Mouse (Mus musculus) left cerebral cortex, adult 18-20 months (tissue): ENCODE measurements around the gene Pdcd4. TPM values are rescaled to one million over a fixed set of nuclear protein-coding genes. Genes with fewer than 3 reads are reported as not detected.
"Not testable (repeated sequence)": the region's sequence is repeated elsewhere in the genome, so short reads cannot be mapped to it uniquely, and the experiment has no call there.

ENCODE experiments used
- DNase-seq, 2 experiments: peaks; one replicate each; pipeline ENCODE4 v3.0.0; 2021 to 2022; ENCODE audit warnings: low spot score in 2 of 2, mixed read lengths in 1 of 2
- total RNA-seq, 2 experiments: library from RNA; stranded (reverse); gene quantifications; 2 replicates each; pipeline ENCODE4 v1.2.3; 2021

The Pdcd4 gene
- total RNA-seq, 2 experiments from 2014 or later: 103 to 115 TPM

- no peak for DNase-seq
Measured at GRCm38 (mm10) chr19:53898498-53898897, 6.5 kb downstream of the Pdcd4 start.

GRCm38 (mm10) chr19:53898970-53899900 lies 7.2 kb downstream of the Pdcd4 start:
- DNase-seq: no peak

- no peak for DNase-seq
Measured at GRCm38 (mm10) chr19:53899941-53900610, 8.0 kb downstream of the Pdcd4 start.

GRCm38 (mm10) chr19:53901931-53902738 lies 10.1 kb downstream of the Pdcd4 start:
- DNase-seq: no peak

GRCm38 (mm10) chr19:53902739-53903487 lies 10.9 kb downstream of the Pdcd4 start:
- DNase-seq: peak; percentile 93 to 96

GRCm38 (mm10) chr19:53903507-53904321 lies 11.7 kb downstream of the Pdcd4 start:
- peak; percentile 42 to 52 for DNase-seq

DNA sequence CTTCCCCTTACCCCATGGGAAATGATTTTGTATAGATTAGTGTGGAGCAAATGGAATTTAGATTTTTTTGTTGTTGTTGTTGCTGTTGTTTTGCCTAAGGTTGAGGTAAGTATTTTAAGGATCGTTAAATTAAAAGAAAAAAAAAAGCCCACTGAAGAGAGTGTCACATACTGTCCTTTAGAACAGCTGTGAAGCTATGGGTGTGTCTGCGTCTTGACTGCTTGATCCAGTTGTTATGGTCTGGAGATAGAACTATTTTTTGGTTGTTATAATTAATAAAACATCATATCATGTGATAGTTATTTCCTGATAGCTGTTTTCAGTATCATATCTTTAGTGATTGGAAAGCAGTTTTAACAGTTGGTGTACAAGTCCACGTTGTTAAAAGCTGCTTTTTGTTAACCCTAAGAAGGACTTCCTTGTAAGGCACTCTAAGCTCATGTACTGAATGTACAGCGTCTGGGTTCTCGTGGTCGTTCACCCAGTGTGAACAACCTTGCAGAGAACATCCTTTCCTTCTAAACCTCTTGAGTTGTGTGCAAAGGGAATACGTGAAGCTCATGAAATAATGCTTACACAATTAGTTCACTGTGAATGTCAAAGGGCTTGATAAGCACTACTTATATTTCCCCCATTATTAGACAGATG lies 12.9 kb downstream of the Pdcd4 start:
- no peak for DNase-seq

DNA sequence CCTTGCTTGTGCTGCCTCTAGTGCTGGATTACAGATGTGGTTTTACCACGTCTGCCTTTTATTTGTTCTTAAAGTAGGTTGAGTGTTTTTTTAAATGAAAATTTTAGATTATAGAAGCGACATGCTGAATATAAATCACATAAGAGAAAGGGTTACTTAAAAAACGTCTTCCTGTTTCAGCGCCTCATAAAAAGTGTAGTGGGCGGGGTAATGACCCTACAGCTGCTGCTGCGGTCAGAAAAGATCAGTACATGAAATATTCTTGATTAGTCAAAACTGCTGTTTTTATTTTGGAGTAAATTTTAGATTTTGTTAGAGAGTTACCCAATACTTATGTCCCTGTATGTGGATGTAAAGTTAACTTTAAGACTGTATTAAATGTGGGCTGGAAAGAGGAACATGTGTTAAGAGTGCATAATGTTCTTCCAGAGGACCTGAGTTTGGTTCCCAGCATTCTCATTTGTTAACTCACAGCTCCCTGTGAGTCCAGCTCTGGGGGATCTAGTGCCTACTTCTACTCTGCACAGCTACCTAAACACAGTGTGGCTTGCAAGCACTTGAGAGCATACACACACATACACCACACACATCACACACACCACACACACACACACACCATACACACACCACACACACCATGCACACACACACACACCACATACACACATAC lies 14.1 kb downstream of the Pdcd4 start:
- no peak for DNase-seq

DNA sequence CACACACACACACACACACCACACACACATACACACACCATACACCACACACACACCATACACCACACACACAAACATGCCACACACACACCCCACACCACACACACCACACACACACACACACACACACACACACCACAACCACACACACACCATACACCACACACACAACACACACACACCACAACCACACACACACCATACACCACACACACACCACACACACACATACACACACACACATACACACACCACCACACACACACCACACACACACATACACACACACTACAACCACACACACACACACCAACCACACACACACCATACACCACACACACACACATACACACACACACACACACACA lies 14.7 kb downstream of the Pdcd4 start:
- DNase-seq: not testable (repeated sequence)

DNA sequence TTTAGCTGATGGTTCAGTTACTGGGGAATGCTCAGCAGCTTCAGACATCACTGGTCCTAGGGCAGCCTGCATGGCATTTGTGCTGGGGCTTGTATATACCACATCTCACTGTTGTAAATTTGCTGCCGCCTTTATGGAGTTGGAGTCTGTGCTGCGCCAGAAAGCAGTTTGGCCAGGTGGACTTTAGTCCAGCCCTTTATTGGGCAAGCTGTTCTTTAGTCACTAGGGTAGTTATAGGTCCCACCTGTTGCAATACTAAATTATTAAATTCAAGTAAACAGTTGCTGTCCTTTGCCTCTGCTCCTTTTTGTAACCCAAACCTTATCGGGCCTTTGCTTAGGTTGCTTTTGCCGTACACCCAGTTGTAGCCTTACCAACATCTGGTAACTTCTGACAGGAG lies 22.9 kb downstream of the Pdcd4 start:
- no peak for DNase-seq

GRCm38 (mm10) chr19:53919541-53919940 lies 27.5 kb downstream of the Pdcd4 start:
- DNase-seq: no peak

- DNase-seq: not testable (repeated sequence)
Measured at GRCm38 (mm10) chr19:53921996-53922395, 30.0 kb downstream of the Pdcd4 start.

GRCm38 (mm10) chr19:53925338-53925751 lies 33.3 kb downstream of the Pdcd4 start:
- no peak for DNase-seq

DNA sequence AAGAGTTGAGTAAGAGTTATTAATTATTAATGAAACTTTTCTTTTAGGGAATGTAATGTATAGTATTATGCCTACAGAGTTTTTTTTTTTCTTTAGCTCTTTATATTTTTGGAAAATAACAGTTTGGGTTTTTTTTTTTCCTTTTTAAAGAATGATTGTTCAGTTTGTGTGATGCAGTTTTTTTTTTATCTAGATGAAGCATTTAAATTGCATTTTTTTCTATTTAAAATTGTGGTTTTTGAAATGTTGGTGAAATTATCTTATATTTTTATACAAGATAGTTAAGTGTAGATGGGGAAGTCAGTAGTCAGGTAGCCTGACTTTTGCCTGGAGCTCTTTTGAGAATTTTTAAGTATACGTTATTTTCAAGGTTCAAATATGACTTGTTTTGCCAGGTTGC lies 34.7 kb downstream of the Pdcd4 start:
- DNase-seq: no peak

DNA sequence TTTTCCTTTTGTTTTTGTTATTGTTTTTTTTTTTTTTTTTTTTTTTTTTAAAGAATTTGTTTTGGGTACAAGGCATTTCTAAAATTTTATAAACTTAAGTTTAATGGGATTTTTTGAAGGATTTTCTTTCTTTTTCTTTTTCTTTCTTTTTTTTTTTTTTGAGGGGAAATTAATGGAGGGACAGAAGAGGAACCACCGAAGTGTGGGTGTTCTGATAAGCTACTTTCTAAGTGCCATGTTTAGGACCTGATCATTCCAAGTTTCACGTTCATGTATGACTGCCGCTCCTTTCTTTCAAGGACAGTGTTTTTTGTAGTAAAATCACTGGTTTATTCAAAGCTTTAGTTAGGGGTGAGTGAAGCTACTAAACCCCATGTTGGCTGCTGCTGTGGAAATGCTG lies 37.2 kb downstream of the Pdcd4 start:
- no peak for DNase-seq

GRCm38 (mm10) chr19:53933050-53933449 lies 41.0 kb downstream of the Pdcd4 start:
- DNase-seq: no peak

- DNase-seq: no peak
Measured at GRCm38 (mm10) chr19:53934046-53934445, 42.0 kb downstream of the Pdcd4 start.

GRCm38 (mm10) chr19:53939467-53939866 lies 47.4 kb downstream of the Pdcd4 start:
- no peak for DNase-seq

- no peak for DNase-seq
Measured at GRCm38 (mm10) chr19:53941139-53941538, 49.1 kb downstream of the Pdcd4 start.
